Mouse (Mus musculus) C2C12 (cell line): ENCODE data around the gene Panx3. TPM values are rescaled to one million over a fixed set of nuclear protein-coding genes. Genes with fewer than 3 reads are reported as not detected.

Experiments used
- H3K27me3 ChIP-seq: one replicate; pipeline ENCODE4 v1.6.1; 2011; ENCODE audit not compliant: control insufficient read depth, insufficient read depth, insufficient read length
- H3K36me3 ChIP-seq: one replicate; pipeline ENCODE4 v1.6.1; 2011; ENCODE audit not compliant: control insufficient read depth, insufficient read depth
- H3K4me3 ChIP-seq: one replicate; pipeline ENCODE4 v1.5.1; 2011; ENCODE audit warnings: mild to moderate bottlenecking, control low read depth; ENCODE audit not compliant: poor library complexity, insufficient read depth, severe bottlenecking
- H3K79me2 ChIP-seq: one replicate; pipeline ENCODE4 v1.6.1; 2011; ENCODE audit not compliant: control insufficient read depth, insufficient read depth
- H3K79me3 ChIP-seq: one replicate; pipeline ENCODE4 v1.6.1; 2011; ENCODE audit warnings: low read depth, control low read depth
- H3ac ChIP-seq: one replicate; pipeline ENCODE3; 2011; ENCODE audit warnings: low read depth; ENCODE audit not compliant: control insufficient read depth, insufficient read length
- CEBPB ChIP-seq: IDR thresholded peaks from one replicate; pipeline ENCODE4 v1.6.1; 2011; ENCODE audit warnings: low read depth, mild to moderate bottlenecking, control low read depth, moderate library complexity
- CTCF ChIP-seq: IDR thresholded peaks from one replicate; pipeline ENCODE4 v1.5.1; 2011; ENCODE audit not compliant: control insufficient read depth, insufficient read depth, insufficient read length
- FOSL1 ChIP-seq: IDR thresholded peaks from one replicate; pipeline ENCODE4 v1.8.0; 2011; ENCODE audit warnings: mild to moderate bottlenecking, low read length; ENCODE audit not compliant: poor library complexity, insufficient read depth, severe bottlenecking
- MAX ChIP-seq: IDR thresholded peaks from one replicate; pipeline ENCODE4 v1.6.1; 2011; ENCODE audit warnings: mild to moderate bottlenecking, control low read depth
- MYOD1 ChIP-seq: IDR thresholded peaks from one replicate; pipeline ENCODE4 v1.6.1; 2011; ENCODE audit warnings: low read depth; ENCODE audit not compliant: control insufficient read depth, insufficient read length
- MYOG ChIP-seq: IDR thresholded peaks from one replicate; pipeline ENCODE4 v1.6.1; 2011; ENCODE audit not compliant: control insufficient read depth, insufficient read length; ENCODE audit errors: extremely low read depth
- USF1 ChIP-seq: IDR thresholded peaks from one replicate; pipeline ENCODE4 v1.6.1; 2011; ENCODE audit warnings: low read depth, mild to moderate bottlenecking, control low read depth, moderate library complexity
- polyA plus RNA-seq: library from polyadenylated mRNA; unstranded; fragments of >200 nt; fragmentation: generic; extraction: Trizol; gene quantifications from one replicate; pipeline ENCODE4 v1.2.1, GENCODE M21; 2012; ENCODE audit warnings: missing spikeins

Panx3 gene
- polyA plus RNA-seq, 1 experiment: not detected

GRCm38 (mm10) chr9:37681123-37681522 lies 12.1 kb upstream of the Panx3 start:
- Histone ChIP-seq H3ac (no peak overlapping the region), H3K27me3 (no peaks in the 10 kb centered on the region), H3K36me3 (no peaks in the 10 kb centered on the region), H3K4me3 (no peak overlapping the region), H3K79me3 (no peaks in the 10 kb centered on the region), H3K79me2 (no peaks in the 10 kb centered on the region)
- no peak for TF ChIP-seq CEBPB
- TF ChIP-seq MAX: no peak
- TF ChIP-seq CTCF: no peak
- no peak for TF ChIP-seq MYOD1

DNA sequence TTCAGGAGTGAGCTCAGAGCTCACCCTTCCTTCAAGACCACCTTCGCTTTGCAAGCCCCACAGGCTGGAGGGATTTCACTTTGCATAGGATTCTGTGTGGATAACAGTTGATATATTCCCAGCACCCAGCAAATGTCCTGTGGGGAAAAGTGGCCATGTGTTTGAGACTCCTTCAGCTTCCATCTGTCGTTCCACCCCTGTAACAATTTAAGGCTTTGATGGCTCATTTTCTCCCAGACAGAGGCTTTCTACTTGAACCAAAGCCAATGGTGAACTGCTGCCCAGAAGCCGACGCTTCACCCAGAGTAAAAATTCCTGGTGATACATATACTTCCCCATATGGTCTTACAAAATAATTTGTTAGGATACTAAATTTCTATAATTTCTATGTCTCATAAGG lies 6.3 kb upstream of the Panx3 start:
- H3K36me3 ChIP-seq: no peaks in the 10 kb centered on the region
- H3K79me2 ChIP-seq: no peaks in the 10 kb centered on the region
- no peak for TF ChIP-seq MYOG
- TF ChIP-seq MYOD1: no peak
- no peak for TF ChIP-seq CEBPB
- no peak for TF ChIP-seq USF1
- no peak for TF ChIP-seq MAX
- TF ChIP-seq FOSL1: no peak
- TF ChIP-seq CTCF: no peak
- H3K27me3 ChIP-seq: no peaks in the 10 kb centered on the region
- no peaks in the 10 kb centered on the region for H3K79me3 ChIP-seq
- no peak overlapping the region for H3ac ChIP-seq
- no peak overlapping the region for H3K4me3 ChIP-seq

- TF ChIP-seq MYOG (no peak), USF1 (no peak), FOSL1 (no peak), MYOD1 (no peak), MAX (no peak), CTCF (no peak), CEBPB (no peak)
- H3K79me3 ChIP-seq: no peaks in the 10 kb centered on the region
- no peak overlapping the region for H3ac ChIP-seq
- H3K27me3 ChIP-seq: no peaks in the 10 kb centered on the region
- no peak overlapping the region for H3K4me3 ChIP-seq
- H3K79me2 ChIP-seq: no peaks in the 10 kb centered on the region
- no peaks in the 10 kb centered on the region for H3K36me3 ChIP-seq
Measured at GRCm38 (mm10) chr9:37670261-37670660, 1.2 kb upstream of the Panx3 start.

GRCm38 (mm10) chr9:37669678-37670077 lies 643 bp upstream of the Panx3 start:
- TF ChIP-seq MYOG (no peak), FOSL1 (no peak), MYOD1 (no peak), CTCF (no peak)
- Histone ChIP-seq H3K79me3 (no peaks in the 10 kb centered on the region), H3K79me2 (no peaks in the 10 kb centered on the region), H3K27me3 (no peaks in the 10 kb centered on the region), H3K36me3 (no peaks in the 10 kb centered on the region), H3K4me3 (no peak overlapping the region), H3ac (no peak overlapping the region)

GRCm38 (mm10) chr9:37666045-37666444 lies 3.0 kb downstream of the Panx3 start:
- Histone ChIP-seq H3K36me3 (no peaks in the 10 kb centered on the region), H3K27me3 (no peaks in the 10 kb centered on the region), H3K79me3 (no peaks in the 10 kb centered on the region), H3K4me3 (no peak overlapping the region), H3ac (no peak overlapping the region), H3K79me2 (no peaks in the 10 kb centered on the region)
- TF ChIP-seq MYOG: no peak
- TF ChIP-seq USF1: no peak
- TF ChIP-seq MYOD1: no peak
- TF ChIP-seq FOSL1: no peak
- TF ChIP-seq CEBPB: no peak
- no peak for TF ChIP-seq MAX
- TF ChIP-seq CTCF: no peak

- TF ChIP-seq MYOD1 (no peak), CTCF (no peak), MAX (no peak), FOSL1 (no peak), MYOG (no peak), USF1 (no peak), CEBPB (no peak)
- Histone ChIP-seq H3K36me3 (no peaks in the 10 kb centered on the region), H3K4me3 (no peak overlapping the region), H3K27me3 (no peaks in the 10 kb centered on the region), H3K79me3 (no peaks in the 10 kb centered on the region), H3ac (no peak overlapping the region), H3K79me2 (no peaks in the 10 kb centered on the region)
Measured at GRCm38 (mm10) chr9:37664604-37665003, 4.4 kb downstream of the Panx3 start.
